Mouse (Mus musculus): ENCODE results near the gene Man1c1. TPM values are rescaled to one million over a fixed set of nuclear protein-coding genes. Genes with fewer than 3 reads are reported as not detected.

Man1c1 gene
- polyA plus RNA-seq, 1 experiment = 6.7 TPM

DNA sequence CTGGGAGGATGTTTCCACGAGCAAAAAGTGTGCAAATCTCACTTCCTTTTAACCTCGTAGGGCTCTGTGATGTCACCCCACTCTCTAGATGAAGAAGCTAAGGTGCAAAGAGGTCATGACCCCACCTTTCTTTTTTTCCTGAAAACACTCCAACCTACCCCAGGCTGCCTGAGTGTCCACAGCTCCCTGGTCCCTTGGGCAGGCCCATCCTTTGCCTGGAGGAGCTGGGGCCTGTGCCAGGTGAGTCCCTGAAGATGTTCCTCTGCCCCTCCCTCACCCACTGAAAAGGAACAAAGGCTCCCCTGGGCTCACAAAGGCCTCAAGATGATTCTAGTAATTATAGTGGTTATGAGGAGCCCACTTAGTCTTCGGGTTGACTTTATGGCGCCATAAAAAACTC, 111.6 kb downstream of the Man1c1 start:
- Histone ChIP-seq H3K79me3 (ENCODE audit: low read depth) (no peaks in the 10 kb centered on the region), H3K36me3 (ENCODE audit: control insufficient read depth, insufficient read depth) (no peaks in the 10 kb centered on the region), H3K27me3 (ENCODE audit: control insufficient read depth, insufficient read depth, insufficient read length) (no peaks in the 10 kb centered on the region), H3ac (ENCODE audit: control insufficient read depth, insufficient read length, low read depth) (no peak overlapping the region), H3K79me2 (ENCODE audit: control insufficient read depth, insufficient read depth) (no peaks in the 10 kb centered on the region), H3K4me3 (ENCODE audit: insufficient read depth, poor library complexity, severe bottlenecking) (no peak overlapping the region)
- TF ChIP-seq FOSL1 (IDR thresholded peaks at IDR 0.05; ENCODE audit: insufficient read depth, low read length, poor library complexity, severe bottlenecking) = no peak
- no peak for TF ChIP-seq CTCF (IDR thresholded peaks at IDR 0.05; ENCODE audit: control insufficient read depth, insufficient read depth, insufficient read length)
- no peak for TF ChIP-seq MYOG (IDR thresholded peaks at IDR 0.05; ENCODE audit: control insufficient read depth, extremely low read depth, insufficient read length)
- no peak for TF ChIP-seq MYOD1 (IDR thresholded peaks at IDR 0.05; ENCODE audit: control insufficient read depth, insufficient read length, low read depth)
- TF ChIP-seq CEBPB (IDR thresholded peaks at IDR 0.05; ENCODE audit: low read depth) = no peak
- no peak for TF ChIP-seq USF1 (IDR thresholded peaks at IDR 0.05; ENCODE audit: low read depth)
- TF ChIP-seq MAX (IDR thresholded peaks at IDR 0.05) = no peak

DNA sequence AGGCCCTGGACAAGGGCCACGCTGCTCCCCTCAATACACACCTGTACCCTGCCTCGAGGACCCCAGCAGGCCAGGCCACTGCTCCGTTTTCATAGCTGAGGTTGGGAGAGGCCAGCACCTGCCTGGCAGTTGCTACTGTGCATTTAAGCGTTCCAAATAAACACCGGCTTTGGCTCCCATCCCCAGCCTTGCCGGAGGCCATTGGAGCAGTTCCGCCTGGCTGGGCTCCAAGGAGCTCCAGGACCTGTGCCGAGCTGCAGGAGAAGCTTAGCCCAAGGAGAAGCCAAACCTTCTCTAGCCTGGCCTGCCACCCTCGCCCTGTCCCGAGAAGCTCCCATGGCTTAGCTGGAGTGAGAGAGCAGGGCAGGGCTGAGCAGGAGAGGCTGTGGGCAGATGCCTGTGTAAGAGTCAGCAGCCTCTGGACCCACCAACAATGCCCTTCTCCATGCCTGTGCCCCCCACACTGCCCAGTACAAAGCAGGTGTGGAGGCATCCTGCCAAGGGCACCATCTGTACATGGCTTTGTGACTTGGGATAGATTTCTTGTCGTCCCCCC, 112.5 kb downstream of the Man1c1 start:
- Histone ChIP-seq H3K79me3 (ENCODE audit: low read depth) (no peaks in the 10 kb centered on the region), H3K27me3 (ENCODE audit: control insufficient read depth, insufficient read depth, insufficient read length) (no peaks in the 10 kb centered on the region), H3ac (ENCODE audit: control insufficient read depth, insufficient read length, low read depth) (no peak overlapping the region), H3K36me3 (ENCODE audit: control insufficient read depth, insufficient read depth) (no peaks in the 10 kb centered on the region), H3K79me2 (ENCODE audit: control insufficient read depth, insufficient read depth) (no peaks in the 10 kb centered on the region), H3K4me3 (ENCODE audit: insufficient read depth, poor library complexity, severe bottlenecking) (no peak overlapping the region)
- TF ChIP-seq USF1 (IDR thresholded peaks at IDR 0.05; ENCODE audit: low read depth) (no peak), FOSL1 (IDR thresholded peaks at IDR 0.05; ENCODE audit: insufficient read depth, low read length, poor library complexity, severe bottlenecking) (no peak), CEBPB (IDR thresholded peaks at IDR 0.05; ENCODE audit: low read depth) (no peak), CTCF (IDR thresholded peaks at IDR 0.05; ENCODE audit: control insufficient read depth, insufficient read depth, insufficient read length) (no peak), MYOG (IDR thresholded peaks at IDR 0.05; ENCODE audit: control insufficient read depth, extremely low read depth, insufficient read length) (no peak), MYOD1 (IDR thresholded peaks at IDR 0.05; ENCODE audit: control insufficient read depth, insufficient read length, low read depth) (no peak), MAX (IDR thresholded peaks at IDR 0.05) (no peak)

DNA sequence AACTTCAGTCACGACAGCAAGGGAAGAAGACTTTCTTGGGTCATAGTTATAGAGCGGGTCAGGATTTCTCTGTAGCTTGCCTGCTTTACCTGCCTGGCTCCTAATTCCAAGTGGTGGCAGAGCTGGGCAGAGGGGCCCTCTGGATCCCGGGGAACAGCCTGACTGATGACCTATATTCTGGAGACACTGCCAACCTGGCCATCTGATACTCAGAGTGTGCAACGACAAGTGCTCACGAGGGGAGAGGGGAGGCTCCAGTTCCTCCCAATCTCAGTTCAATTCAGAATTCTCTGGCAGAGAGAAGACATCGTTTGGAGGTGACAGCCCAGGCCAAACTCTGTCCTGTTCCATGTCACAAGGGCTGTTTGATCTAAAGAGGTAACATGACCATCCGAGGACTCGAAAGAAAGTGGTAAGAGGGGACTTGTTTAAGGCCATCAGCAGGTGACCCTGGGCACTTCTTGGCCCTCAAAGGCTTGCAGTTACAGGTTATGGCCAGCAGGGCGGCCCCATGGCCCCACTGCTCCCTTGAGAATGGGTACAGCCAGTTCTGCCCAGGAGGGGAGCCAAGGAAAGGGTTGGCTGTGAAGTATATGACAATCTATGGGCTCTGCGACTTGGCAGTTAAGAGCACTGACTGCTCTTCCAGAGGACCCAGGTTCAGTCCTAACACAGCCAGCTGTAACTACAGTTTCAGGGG, 113.7 kb downstream of the Man1c1 start:
- TF ChIP-seq CEBPB (IDR thresholded peaks at IDR 0.05; ENCODE audit: low read depth) = no peak
- TF ChIP-seq FOSL1 (IDR thresholded peaks at IDR 0.05; ENCODE audit: insufficient read depth, low read length, poor library complexity, severe bottlenecking) = no peak
- TF ChIP-seq CTCF (IDR thresholded peaks at IDR 0.05; ENCODE audit: control insufficient read depth, insufficient read depth, insufficient read length) = no peak
- TF ChIP-seq USF1 (IDR thresholded peaks at IDR 0.05; ENCODE audit: low read depth) = no peak
- no peak for TF ChIP-seq MYOG (IDR thresholded peaks at IDR 0.05; ENCODE audit: control insufficient read depth, extremely low read depth, insufficient read length)
- no peak for TF ChIP-seq MYOD1 (IDR thresholded peaks at IDR 0.05; ENCODE audit: control insufficient read depth, insufficient read length, low read depth)
- no peak for TF ChIP-seq MAX (IDR thresholded peaks at IDR 0.05)
- H3K36me3 ChIP-seq (ENCODE audit: control insufficient read depth, insufficient read depth) = no peaks in the 10 kb centered on the region
- no peaks in the 10 kb centered on the region for H3K79me2 ChIP-seq (ENCODE audit: control insufficient read depth, insufficient read depth)
- no peak overlapping the region for H3ac ChIP-seq (ENCODE audit: control insufficient read depth, insufficient read length, low read depth)
- H3K79me3 ChIP-seq (ENCODE audit: low read depth) = no peaks in the 10 kb centered on the region
- H3K27me3 ChIP-seq (ENCODE audit: control insufficient read depth, insufficient read depth, insufficient read length) = no peaks in the 10 kb centered on the region
- H3K4me3 ChIP-seq (ENCODE audit: insufficient read depth, poor library complexity, severe bottlenecking) = no peak overlapping the region

DNA sequence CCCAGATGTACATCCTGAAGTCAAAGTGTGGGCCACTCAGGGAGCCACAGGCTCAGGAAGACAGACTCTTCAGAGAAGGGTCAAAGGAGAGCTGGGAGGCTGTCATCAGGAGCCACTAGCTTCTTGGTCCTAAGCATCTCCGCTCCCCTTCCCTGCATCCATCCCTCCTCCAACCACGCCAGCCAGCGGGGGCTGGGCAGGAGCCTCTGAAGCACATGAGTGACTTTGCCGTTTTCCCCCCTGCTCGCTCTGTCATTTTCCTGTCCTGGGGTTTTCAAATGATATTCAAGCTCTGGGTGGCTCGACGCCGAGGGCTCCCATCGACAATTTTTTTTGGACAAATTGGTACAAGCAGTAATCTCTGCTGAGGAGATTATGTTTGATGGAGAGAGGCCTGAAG, 114.3 kb downstream of the Man1c1 start:
- Histone ChIP-seq H3K4me3 (ENCODE audit: insufficient read depth, poor library complexity, severe bottlenecking) (no peak overlapping the region), H3K79me2 (ENCODE audit: control insufficient read depth, insufficient read depth) (no peaks in the 10 kb centered on the region), H3K79me3 (ENCODE audit: low read depth) (no peaks in the 10 kb centered on the region), H3ac (ENCODE audit: control insufficient read depth, insufficient read length, low read depth) (no peak overlapping the region), H3K27me3 (ENCODE audit: control insufficient read depth, insufficient read depth, insufficient read length) (no peaks in the 10 kb centered on the region), H3K36me3 (ENCODE audit: control insufficient read depth, insufficient read depth) (no peaks in the 10 kb centered on the region)
- no peak for TF ChIP-seq MAX (IDR thresholded peaks at IDR 0.05)
- no peak for TF ChIP-seq MYOD1 (IDR thresholded peaks at IDR 0.05; ENCODE audit: control insufficient read depth, insufficient read length, low read depth)
- TF ChIP-seq CTCF (IDR thresholded peaks at IDR 0.05; ENCODE audit: control insufficient read depth, insufficient read depth, insufficient read length) = no peak
- TF ChIP-seq CEBPB (IDR thresholded peaks at IDR 0.05; ENCODE audit: low read depth) = no peak
- no peak for TF ChIP-seq MYOG (IDR thresholded peaks at IDR 0.05; ENCODE audit: control insufficient read depth, extremely low read depth, insufficient read length)
- no peak for TF ChIP-seq USF1 (IDR thresholded peaks at IDR 0.05; ENCODE audit: low read depth)

DNA sequence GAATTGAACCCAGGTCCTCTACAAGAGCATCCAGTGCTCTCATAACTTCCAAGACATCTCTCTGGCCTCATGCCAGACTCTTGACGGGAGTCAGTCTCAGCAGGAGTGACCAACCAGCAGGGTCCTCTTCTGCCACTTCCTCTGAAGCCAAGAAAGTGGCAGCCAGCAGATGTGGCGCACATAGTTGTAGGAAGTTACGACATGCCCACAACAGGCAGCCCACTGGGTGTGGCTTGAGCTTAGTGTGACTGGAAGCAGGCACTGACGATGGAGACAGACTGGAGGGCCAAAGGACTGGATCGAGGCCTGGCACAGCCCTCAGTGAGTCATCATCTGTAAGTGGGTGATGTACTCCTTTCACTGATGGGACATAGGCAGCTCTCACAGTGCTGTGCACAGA, 115.1 kb downstream of the Man1c1 start:
- TF ChIP-seq CTCF (IDR thresholded peaks at IDR 0.05; ENCODE audit: control insufficient read depth, insufficient read depth, insufficient read length) = no peak
- no peak for TF ChIP-seq MYOG (IDR thresholded peaks at IDR 0.05; ENCODE audit: control insufficient read depth, extremely low read depth, insufficient read length)

DNA sequence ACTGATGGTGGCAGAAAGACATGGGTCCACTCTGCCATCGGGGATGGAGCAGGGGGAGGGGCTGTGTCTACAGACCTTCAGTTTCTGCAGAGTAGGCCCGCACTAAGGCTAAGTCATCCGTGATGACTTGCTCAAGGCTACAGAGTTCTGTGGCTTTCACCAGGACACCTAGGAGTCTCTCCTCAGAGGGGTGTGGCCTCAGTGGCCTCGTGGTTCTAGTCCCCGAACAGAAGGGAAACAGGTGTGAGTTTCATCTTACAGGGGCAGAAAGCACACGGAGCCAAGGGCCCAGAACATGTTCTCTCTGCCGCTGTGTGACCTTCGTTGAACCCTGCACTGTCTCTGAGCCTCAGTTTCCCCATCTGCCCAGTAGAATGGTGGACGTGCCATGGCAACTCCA, 115.8 kb downstream of the Man1c1 start:
- H3K79me2 ChIP-seq (ENCODE audit: control insufficient read depth, insufficient read depth) = no peaks in the 10 kb centered on the region
- no peak overlapping the region for H3K4me3 ChIP-seq (ENCODE audit: insufficient read depth, poor library complexity, severe bottlenecking)
- H3K36me3 ChIP-seq (ENCODE audit: control insufficient read depth, insufficient read depth) = no peaks in the 10 kb centered on the region
- no peaks in the 10 kb centered on the region for H3K79me3 ChIP-seq (ENCODE audit: low read depth)
- TF ChIP-seq CEBPB (IDR thresholded peaks at IDR 0.05; ENCODE audit: low read depth) (no peak), CTCF (IDR thresholded peaks at IDR 0.05; ENCODE audit: control insufficient read depth, insufficient read depth, insufficient read length) (no peak), FOSL1 (IDR thresholded peaks at IDR 0.05; ENCODE audit: insufficient read depth, low read length, poor library complexity, severe bottlenecking) (no peak), USF1 (IDR thresholded peaks at IDR 0.05; ENCODE audit: low read depth) (no peak), MYOG (IDR thresholded peaks at IDR 0.05; ENCODE audit: control insufficient read depth, extremely low read depth, insufficient read length) (no peak), MAX (IDR thresholded peaks at IDR 0.05) (no peak), MYOD1 (IDR thresholded peaks at IDR 0.05; ENCODE audit: control insufficient read depth, insufficient read length, low read depth) (no peak)
- no peaks in the 10 kb centered on the region for H3K27me3 ChIP-seq (ENCODE audit: control insufficient read depth, insufficient read depth, insufficient read length)
- no peak overlapping the region for H3ac ChIP-seq (ENCODE audit: control insufficient read depth, insufficient read length, low read depth)

More for the DNA sequence above, 115.1 kb downstream of the Man1c1 start:
- Histone ChIP-seq H3K79me2 (ENCODE audit: control insufficient read depth, insufficient read depth) (no peaks in the 10 kb centered on the region), H3K4me3 (ENCODE audit: insufficient read depth, poor library complexity, severe bottlenecking) (no peak overlapping the region), H3K79me3 (ENCODE audit: low read depth) (no peaks in the 10 kb centered on the region), H3K27me3 (ENCODE audit: control insufficient read depth, insufficient read depth, insufficient read length) (no peaks in the 10 kb centered on the region), H3K36me3 (ENCODE audit: control insufficient read depth, insufficient read depth) (no peaks in the 10 kb centered on the region), H3ac (ENCODE audit: control insufficient read depth, insufficient read length, low read depth) (no peak overlapping the region)
